Mouse (Mus musculus) T-helper 1 cell (primary cell): ENCODE results near the gene Sirt3.

Experiments used
- in situ Hi-C: fragments of 300-600 bp; cut with MboI, MseI; formaldehyde crosslinking; loops from one replicate; pipeline ENCODE4 v1.15.1; 2025; ENCODE audit warnings: high pct_unique_total_duplicates

Sirt3 gene

DNA sequence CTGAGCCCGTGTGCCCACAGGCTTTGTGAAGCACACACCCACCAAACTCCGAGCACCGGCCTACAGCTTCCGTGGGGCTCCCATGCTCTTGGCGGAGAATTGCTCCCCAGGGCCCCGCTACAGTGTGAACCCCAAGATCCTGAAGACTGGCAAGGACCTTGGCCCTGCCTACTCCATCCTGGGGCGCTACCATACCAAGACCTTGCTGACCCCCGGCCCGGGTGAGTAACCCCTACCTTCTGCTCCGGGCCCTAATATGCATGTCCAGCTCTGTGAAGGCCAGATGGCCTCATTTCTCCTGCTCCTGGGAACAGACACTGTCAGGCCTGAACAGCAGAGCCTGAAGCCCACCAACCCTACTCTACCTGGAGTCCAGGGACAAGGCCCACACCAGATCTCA lies 33.5 kb downstream of the Sirt3 start:
- in situ Hi-C loops, result no loop called here

DNA sequence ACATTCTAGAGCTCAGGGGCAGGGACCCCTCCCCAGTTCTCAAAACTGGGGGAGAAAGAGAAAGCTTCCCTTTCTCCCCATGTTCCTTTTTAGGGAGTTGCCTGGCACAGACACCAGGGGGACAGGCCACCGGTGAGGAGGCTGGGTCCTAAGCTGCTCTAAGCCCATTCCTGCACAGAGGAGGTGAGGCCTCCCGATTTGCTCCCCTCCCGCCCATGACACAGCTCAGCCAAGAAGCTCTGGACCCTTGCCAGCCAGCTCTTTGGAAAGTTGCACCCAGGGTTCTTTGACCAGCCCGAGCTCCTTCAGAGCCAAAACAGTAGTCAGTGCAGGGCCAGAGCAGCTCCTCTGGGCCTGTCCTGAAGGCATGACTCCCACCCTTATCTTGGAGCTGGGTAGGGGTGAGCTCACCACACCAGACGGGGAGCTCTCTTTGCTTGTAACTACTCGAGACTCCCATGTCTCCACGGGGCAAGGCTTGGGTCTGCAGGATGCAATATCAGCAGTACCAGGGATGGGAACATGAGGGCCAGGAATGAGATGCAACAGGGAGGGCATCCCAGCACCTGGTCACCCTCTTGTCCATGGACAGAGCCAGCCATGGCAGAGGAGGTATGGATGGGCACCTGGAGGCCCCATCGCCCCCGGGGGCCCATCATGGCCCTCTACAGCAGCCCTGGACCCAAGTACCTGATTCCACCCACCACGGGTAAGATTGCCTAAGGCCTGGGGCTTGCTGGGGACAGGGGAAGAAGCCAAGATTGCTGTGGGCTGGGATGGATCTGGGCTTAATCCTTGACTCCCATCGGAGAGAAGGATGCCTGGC lies 34.1 kb downstream of the Sirt3 start, which contains the start of gene Odf3:
Gene Odf3, plus strand, starts transcription at position 51 of the 826 bp plus-strand sequence.
- in situ Hi-C loops, result no loop called here

DNA sequence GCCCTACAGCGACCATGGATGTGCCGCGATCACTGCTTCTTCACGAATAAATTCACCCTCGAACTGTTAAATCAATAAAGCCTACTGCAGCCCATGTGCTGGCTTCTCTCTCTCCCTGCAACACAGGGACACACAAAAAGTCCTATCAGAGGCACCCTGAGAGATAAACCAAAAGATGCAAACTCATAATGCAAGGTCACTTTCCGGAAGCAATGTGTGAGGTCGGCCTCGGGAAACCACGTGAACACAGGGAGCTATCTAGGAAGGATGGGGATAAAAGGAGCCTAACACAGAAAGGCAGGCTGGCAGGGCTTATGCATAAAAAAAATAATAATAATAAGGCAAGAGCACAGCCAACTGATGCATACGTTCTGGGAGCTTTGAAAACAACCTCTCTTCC lies 35.4 kb downstream of the Sirt3 start:
- in situ Hi-C loops, result no loop called here

DNA sequence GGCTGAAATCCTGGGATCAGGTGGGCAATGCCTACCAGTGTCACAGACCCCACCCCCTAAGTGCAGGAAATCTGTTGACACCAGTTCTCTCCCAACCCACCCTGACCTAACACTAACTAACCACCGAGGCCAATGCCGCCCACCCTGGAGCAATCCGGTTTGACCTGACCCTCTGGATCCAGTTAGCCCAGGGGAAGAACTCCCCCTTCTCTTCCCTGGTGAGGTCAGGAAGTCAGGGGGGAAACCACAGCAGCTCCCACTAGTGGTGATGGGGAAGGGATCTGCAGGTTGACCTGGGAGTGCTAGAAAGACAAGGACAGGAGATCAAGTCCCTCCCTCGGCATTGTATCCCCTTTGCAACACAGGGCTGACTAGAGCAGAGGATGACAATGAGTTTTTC lies 36.4 kb downstream of the Sirt3 start:
- in situ Hi-C loops, result no loop called here

DNA sequence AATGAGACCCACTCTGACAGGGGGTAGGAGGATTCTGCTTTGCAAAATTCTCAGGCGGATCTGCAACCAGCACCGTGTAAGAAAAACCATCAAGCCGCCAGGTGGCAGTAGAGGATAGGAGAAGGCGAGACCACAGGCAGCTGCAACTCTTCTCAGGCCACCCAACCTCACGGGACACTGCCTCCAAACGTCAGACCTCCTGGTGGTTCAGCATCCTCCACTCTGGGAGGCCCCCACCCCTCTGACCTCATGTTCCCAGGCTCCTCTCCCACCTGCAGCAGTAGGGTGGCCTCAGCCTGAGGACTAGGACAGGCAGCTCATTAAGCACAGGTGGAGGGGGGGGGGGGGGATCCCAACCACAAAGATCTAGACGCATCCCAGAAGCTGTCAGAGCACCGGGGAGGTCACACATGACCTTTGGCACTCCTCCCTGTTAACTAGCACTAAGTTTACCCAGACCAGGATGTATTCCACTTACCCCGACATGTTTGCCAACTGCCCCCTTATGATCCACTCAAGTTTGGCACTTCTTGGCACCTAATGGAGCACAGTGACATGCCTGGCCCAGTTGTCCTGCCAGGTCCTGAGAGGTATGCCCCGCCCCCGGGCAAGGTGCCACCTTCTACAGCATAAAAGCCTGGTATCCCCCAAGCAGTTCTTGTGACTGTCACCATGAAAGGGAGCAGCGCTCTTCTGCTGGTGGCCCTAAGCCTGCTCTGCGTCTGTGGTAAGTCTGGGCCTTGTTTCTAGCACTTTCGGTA lies 37.0 kb downstream of the Sirt3 start, which contains the start of gene Scgb1c1:
Gene Scgb1c1, plus strand, starts transcription at position 643 of the 761 bp plus-strand sequence.
- in situ Hi-C loops, result loop anchor here (5.0 kb wide), 2 partner anchors 57 to 212 kb away; partner anchors contain the start of gene Cox8b

DNA sequence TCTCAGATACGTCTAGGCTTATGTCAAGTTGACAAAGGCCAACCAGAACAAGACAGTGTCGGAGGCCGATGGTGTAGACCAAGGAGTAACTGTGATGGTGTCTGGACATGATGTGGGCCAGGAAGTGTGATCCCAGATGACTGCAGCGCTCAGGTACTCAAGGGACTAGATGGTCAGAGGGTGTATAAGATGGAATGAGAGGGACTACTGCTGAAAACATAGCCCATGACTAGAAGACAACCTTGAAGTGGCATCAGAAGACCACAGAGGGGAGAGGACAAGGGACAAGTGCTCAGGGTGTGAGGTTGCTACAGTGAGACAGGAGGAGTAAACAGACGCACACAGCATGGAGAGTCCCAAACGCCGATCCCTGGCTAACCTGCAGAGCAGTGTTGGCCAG lies 38.3 kb downstream of the Sirt3 start:
- in situ Hi-C loops, result loop anchor here (5.0 kb wide), 2 partner anchors 58 to 213 kb away; partner anchors contain the start of gene Cox8b

DNA sequence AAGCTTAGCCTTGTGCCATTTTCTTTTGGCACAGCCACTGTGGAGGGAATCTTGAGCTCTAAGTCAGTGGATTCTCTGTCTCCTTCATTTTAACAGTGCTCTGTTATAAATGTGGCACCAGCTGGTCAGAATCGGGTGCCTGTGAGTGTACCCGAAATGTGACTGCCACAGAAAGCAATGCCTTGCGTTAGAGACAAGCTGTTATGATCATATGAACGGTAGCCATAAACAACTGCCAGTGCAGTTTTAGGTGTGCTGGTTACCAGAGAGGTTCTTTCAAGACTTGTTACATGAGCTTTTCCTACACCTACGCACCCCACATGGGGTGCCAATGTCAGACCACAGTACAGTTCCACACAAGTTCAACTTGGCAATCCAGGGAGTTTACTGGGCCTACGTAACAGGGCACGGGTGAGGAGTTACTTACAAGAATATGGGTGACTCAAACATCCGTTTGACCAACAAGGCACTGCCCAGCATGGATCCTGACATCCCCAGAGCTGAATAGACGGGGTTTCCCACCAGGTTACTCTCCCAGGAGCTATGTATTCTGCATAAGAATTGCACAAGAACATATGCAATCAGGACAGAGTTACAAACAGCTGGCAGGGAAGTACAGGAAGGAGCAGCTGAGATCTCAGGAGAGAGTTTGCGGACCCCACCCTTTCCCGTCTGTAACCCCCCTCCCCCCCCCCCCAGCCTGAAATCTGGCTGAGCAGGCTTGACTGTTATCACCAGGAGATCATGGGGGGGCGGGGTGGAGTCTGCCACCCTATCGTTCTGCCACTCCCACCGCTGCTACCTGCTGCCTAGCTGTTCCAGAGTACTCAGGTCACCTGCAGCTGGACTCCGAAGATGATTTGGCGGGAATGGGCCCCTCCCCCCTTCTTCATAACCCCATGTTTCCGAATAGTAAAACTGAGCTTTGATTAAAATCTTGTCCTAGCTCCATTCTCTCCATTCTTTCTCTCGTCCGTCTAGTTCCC lies 41.1 kb downstream of the Sirt3 start:
- in situ Hi-C loops, result loop anchor here (5.0 kb wide), 2 partner anchors 61 to 216 kb away; partner anchors contain the start of gene Cox8b

DNA sequence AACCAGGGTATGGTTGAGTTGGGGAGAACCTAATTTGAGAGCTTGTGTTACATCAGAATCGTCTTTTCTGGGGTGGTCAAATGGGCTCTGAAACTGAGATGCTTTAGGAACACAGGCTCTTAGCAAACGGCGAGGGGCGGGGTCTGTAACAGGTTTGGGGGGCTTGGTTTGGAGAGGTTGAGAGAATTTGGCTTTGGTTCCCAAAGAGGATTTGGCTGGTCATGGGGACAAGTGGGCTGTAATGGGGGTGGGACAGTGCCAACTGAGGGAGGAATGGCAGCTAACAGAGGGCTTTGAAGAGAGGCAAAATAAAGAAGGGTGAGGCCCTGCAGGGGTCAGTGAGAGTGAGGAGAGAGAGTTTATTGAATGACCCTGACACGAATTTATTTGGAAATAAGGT lies 42.6 kb downstream of the Sirt3 start:
- in situ Hi-C loops, result no loop called here

DNA sequence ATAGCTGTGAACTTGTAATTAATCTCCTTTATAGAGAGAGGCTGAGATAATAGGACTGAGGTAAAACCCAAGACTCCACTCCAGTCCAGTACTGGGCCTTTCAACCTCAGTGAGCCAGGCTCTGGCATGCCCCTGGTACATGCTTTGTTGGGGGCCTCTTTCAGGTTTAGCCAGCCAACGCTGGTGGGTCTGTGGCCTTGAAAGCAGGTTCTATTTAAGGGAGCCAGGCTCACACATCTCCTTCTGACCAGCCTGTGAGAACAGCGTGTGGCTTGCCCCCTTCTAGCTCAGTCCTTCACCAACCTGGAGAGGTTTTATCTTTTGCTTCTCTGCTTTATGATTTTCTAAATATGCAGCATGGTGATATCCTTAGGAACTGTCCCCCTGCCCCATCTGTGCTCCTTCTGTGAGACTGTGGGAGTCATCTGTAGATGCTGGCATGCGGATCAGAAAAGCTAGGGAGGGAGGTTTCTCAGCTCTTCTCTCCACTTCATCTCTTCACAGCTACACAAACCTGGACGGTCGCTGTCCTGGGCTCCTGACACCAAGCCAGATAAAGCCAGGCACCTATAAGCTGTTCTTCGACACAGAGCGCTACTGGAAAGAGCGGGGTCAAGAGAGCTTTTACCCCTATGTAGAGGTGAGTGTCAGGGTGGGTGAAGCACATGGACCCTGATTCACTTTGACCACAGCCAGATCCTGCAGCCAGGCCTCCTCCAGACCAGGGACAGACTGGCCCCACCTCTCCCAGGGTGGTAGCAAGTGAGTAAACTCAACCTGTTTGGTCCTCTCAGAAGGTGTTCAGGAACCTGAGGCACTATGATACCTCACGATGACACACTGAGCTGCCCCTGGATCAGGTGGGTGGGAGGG lies 45.6 kb downstream of the Sirt3 start:
- in situ Hi-C loops, result no loop called here

DNA sequence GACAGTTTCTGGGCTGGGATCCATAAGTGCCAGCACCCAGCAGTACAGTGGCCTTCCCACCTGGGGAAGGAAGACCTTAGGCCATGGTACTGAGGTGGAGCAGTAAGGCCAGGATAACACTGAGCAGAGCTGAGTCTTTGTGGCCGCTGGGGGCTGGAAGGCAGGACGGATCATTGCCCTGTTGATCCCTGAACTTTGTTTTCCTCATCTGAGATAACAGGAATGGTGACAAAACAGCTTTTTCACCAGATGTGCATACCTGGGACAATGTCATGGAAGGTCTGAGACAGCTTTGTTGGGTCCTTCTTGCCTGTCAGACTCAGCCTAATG lies 46.4 kb downstream of the Sirt3 start:
- in situ Hi-C loops, result no loop called here

DNA sequence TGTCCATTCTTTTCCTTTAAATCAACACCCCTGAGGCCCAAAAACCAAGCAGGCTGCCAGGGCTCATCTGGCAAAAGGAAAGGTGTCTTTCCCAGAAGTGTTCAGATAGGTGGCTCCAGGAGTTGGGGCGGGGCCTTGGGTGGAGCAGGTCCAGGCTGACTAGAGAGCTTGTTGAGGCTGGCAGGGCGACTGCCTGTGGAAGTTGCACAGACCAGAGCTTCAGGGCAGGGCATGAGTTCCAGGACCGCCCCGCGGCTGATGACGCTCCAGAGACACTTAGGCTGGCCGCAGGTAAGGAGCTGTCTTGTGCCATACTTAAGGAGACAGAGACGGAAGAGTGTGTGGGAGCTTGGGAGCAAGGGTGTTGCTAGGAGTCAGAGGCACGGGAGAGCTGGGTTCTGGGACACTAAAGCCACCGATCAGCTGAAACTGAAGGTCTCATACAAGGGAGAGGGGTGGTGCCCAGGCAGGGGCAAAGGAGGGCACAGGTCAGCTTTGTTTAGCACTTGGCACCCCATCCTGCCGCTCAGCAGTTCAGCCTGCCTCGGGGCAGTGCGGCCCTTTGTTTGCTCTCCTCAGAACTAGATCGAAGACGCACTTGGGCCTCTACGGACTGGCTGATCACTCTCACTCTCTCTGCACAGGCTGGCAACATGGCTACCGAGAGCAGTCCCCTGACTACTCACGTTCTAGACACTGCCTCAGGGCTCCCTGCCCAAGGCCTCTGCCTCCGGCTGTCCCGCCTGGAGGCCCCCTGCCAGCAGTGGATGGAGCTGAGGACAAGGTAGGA lies 46.9 kb downstream of the Sirt3 start, which contains the start of gene Urah:
Gene Urah, plus strand, starts transcription at position 51 of the 790 bp plus-strand sequence.
- in situ Hi-C loops, result no loop called here

DNA sequence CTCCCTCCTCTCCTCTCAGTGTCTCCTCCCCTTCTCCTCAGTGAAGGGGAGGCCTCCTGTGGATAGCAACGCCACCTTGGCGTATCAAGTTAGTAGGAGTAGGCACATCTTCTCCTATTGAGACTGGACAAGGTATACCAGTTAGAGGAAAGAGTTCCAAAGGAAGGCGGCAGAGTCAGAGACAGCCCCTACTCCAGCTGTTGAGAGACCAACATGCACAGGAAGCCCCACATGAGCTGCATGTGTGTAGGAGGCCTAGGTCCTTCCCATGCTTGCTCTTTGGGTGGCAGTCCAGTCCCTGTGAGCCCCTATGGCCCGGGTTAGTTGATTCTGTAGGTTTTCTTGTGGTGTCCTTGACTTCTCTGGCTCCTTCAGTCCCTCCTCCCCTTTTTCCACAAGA lies 48.8 kb downstream of the Sirt3 start:
- in situ Hi-C loops, result no loop called here

DNA sequence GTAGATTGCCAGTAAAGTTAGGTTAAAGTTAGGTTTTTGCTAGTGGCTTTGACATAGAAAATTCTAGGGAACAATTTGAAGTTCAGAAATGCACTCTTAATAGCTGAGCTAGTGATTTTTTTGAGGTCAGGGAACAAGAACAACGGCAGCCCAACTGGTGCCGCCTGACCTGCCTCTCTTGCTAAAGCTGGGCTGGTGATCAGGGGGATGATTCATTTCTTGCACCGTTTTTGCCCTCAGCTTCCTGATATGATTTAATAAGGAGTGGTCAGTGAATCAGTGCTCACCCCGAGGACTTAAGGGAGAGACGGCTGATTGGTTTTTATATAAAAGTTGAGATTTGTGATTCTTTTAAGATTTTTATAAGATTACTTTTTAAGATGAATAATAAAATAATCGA lies 50.7 kb downstream of the Sirt3 start:
- in situ Hi-C loops, result no loop called here

DNA sequence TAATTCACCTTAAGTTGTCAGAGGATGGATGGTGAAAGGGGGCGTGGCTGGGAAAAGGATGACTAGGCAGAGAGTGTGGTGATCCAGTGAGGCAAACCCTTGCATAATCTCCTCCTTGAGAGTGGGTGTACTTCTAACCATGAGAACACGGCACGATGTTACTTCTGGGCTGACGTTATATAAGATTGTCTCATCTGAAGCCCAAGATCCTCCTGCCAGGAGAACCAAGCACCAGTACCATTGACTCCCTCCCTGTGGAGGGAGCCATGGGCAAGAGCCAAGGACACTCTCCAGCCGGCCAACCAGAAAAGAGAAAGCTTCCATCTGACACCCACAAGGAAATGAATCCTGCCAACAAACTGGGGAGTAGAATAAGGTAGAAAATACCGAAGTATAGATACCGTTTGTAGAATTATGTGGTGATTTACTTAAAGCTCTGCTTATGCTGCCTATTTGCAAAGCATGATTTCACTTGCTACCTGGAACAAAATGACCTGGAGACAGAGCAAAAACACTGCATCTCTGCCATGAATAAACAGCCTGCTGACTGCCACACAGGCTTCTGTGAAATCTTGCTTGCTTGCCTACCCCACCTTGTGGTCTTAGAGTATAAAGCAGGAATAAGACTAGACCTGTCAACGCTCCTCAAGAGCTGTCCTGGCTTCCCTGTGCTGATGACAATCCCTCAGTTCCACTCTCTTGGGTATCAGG lies 53.8 kb downstream of the Sirt3 start:
- in situ Hi-C loops, result no loop called here

DNA sequence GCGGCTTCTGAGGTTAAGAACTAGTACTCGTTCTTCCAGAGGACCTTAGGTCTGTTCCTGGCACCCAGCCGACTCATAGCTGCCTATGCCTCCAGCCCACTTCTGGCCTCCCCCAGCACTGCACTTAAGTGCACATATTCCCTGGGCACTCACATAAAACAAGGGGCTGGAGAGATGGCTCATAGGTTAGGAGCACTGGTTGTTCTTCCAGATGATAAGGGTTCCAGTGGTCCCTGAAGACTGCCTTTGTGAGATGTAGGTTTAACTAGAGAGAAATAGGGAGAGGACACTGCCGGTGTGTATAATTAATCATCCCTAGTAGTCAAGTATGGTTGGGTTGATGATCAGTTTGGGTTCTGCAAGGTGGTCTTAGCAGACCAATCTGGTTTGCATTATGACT lies 59.4 kb downstream of the Sirt3 start:
- in situ Hi-C loops, result no loop called here

DNA sequence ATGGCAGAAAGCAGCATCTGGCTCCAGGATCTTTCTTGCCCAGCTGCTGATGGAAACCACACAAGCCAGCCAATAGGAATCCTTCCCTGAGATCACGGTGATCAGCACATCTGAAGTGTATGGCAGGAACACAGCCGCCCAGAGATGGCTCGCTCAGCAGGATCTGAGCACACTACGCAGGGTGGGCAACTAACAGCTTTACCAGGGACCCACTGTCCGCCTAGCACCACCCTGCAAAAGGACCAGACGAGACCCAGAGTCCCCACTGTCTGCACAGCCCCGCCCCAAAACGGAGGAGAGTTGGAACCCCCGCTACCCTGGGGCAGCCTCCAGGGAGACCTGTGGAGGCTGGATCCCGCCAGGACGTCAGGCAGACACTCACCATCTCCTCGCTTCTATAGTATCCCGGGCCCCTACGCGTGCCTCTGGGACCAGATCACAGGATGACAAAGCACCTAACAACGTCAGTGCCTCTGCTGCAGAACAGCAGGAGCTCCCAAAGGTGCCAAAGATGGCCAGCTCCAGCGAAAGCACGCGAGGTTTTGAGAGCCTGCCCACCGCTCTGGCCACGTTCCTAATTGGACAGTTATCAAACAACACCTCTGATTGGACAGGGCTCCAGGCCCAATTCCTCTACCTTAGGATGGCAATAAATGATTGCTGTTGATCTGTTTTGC lies 60.3 kb downstream of the Sirt3 start, which contains the start of gene Zfp941:
Gene Zfp941, minus strand, starts transcription at position 526 of the 677 bp plus-strand sequence.
- in situ Hi-C loops, result no loop called here

DNA sequence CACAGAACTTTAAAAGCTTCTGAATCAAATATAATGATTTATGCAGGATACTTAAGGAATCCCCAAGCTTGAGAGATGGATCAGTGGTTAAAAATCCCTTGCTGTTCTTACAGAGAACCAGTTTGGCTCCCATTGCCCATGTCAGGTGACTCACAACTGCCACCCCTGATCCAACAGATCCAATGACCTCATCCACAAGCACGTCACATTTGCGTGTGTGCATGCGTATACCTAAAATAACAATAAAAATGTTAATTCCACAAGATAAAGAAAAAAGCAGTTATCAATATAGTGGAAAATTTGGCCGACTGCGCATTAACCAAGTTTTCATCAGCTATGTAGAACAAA lies 60.8 kb downstream of the Sirt3 start:
- in situ Hi-C loops, result no loop called here

DNA sequence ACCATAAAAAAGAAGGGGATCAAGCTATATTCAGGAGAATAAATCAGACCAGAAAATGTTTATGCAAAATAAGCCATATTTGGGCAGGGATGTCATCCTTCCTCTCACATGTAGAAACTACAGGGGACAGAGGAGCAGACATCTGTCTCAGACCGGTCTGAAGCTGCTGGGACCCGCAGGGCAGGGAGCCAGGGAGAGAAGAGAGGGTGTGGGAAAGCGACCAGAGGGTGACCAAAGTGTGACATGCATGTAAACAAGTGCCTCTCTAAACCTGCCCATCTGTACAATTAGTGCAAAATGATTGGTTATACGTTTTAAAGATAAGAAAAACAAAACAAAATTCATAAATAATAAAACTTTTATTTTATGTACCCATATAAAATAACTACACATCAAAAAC lies 61.9 kb downstream of the Sirt3 start:
- in situ Hi-C loops, result no loop called here
